Mouse (Mus musculus) hindbrain, postnatal 0 days (tissue): ENCODE measurements at regions not wholly inside any gene's neighbourhood (a gene's known extent, or its start where the extent isn't known, plus 50 kb on each side); places are given as distances from the start of the nearest gene placed in this dataset.

Source experiments
- ATAC-seq: fragments of 200-750 bp; cut with Nextera tagmentation; 2 replicates; pipeline ENCODE4 v1.8.0; 2017; ENCODE audit warnings: mild to moderate bottlenecking, moderate TSS enrichment, moderate library complexity
- DNase-seq: peaks from one replicate; pipeline ENCODE4 v3.0.0-alpha.2; 2015; ENCODE audit warnings: low spot score
- H3K27ac ChIP-seq: fragments of 300-500 bp; sonication (generic); 2 replicates; pipeline ENCODE4 v1.5.1; 2014; ENCODE audit warnings: mild to moderate bottlenecking
- H3K27me3 ChIP-seq: fragments of 300-500 bp; sonication (generic); 2 replicates; pipeline ENCODE4 v1.6.1; 2014; ENCODE audit warnings: low read length, mixed read lengths; ENCODE audit not compliant: insufficient read depth
- H3K36me3 ChIP-seq: fragments of 300-500 bp; sonication (generic); 2 replicates; pipeline ENCODE4 v1.6.1; 2014; ENCODE audit warnings: low read length, mixed read lengths; ENCODE audit not compliant: insufficient read depth
- H3K4me1 ChIP-seq: fragments of 300-500 bp; sonication (generic); 2 replicates; pipeline ENCODE4 v1.6.1; 2014; ENCODE audit warnings: antibody characterized with exemption, low read length, mixed read lengths; ENCODE audit not compliant: insufficient read depth
- H3K4me2 ChIP-seq: fragments of 300-500 bp; sonication (generic); 2 replicates; pipeline ENCODE4 v1.6.1; 2014; ENCODE audit warnings: low read depth, mild to moderate bottlenecking, low read length, moderate library complexity, mixed read lengths
- H3K4me3 ChIP-seq: fragments of 300-500 bp; sonication (generic); 2 replicates; pipeline ENCODE4 v1.5.1; 2014; ENCODE audit warnings: low read length
- H3K9ac ChIP-seq: fragments of 300-500 bp; sonication (generic); replicated peaks from 2 replicates; pipeline ENCODE4 v1.6.1; 2014; ENCODE audit warnings: mild to moderate bottlenecking, low read length, moderate library complexity, mixed read lengths
- H3K9me3 ChIP-seq: fragments of 300-500 bp; sonication (generic); 2 replicates; pipeline ENCODE4 v1.6.1; 2016; ENCODE audit warnings: low read length, mixed read lengths
- CTCF ChIP-seq: IDR thresholded peaks from 2 replicates; pipeline ENCODE4 v1.5.1; 2016; ENCODE audit warnings: antibody characterized with exemption, control low read depth, low read depth
- WGBS: fragments of 180-500 bp; shearing (Covaris S2); extraction: QIAGEN DNeasy Blood & Tissue Kit; methylation state at CpG from one replicate; pipeline ENCODE4 v1.1.7; 2014; 5-methylcytosine and 5-hydroxymethylcytosine counted together

GRCm38 (mm10) chr6:49633470-49634095 is 188.9 kb upstream of the Npy start:
- H3K4me2 ChIP-seq, result no peak overlapping the region
- H3K4me1 ChIP-seq, result no peaks in the 10 kb centered on the region
- no peak overlapping the region for H3K27ac ChIP-seq
- TF ChIP-seq CTCF, result no peak
- DNase-seq, result peak; percentile 63
- no peak overlapping the region for H3K9ac ChIP-seq
- peak; percentile 73 for ATAC-seq
- WGBS, result 26% methylated on average over 5 of the region's 5 CpGs
- H3K36me3 ChIP-seq, result no peaks in the 10 kb centered on the region
- no peaks in the 10 kb centered on the region for H3K27me3 ChIP-seq
- H3K4me3 ChIP-seq, result no peak overlapping the region
- no peaks in the 10 kb centered on the region for H3K9me3 ChIP-seq

DNA sequence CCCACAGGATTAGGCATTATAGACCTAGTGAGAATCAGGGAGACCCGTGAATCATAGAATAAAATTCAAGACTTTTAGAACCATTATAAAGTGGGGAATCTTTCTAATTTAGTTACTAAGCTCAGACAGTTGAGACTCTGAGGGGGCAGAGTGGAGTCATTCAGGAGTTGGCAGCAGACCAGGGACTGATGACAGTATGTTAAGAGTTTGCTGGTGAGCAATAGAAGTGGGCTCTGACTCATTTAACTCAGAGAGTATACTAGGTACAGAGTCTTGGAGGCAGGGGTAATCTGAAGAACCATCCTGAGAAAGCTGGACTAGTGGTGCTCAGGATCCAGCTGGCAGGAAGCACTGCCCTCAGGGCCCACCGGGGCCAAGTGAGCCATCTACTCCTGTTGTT is 184.9 kb upstream of the Npy start:
- ATAC-seq, result no peak
- Histone ChIP-seq H3K27me3 (no peaks in the 10 kb centered on the region), H3K9me3 (no peaks in the 10 kb centered on the region), H3K4me3 (no peak overlapping the region), H3K4me1 (no peaks in the 10 kb centered on the region), H3K9ac (no peak overlapping the region), H3K27ac (no peak overlapping the region), H3K36me3 (no peaks in the 10 kb centered on the region), H3K4me2 (no peak overlapping the region)
- 85% methylated on average over 2 of the region's 2 CpGs for WGBS
- TF ChIP-seq CTCF, result no peak
- DNase-seq, result no peak

GRCm38 (mm10) chr6:49641256-49641655 is 181.3 kb upstream of the Npy start:
- Histone ChIP-seq H3K9me3 (no peaks in the 10 kb centered on the region), H3K9ac (no peak overlapping the region), H3K36me3 (no peaks in the 10 kb centered on the region), H3K4me2 (no peak overlapping the region), H3K27me3 (no peaks in the 10 kb centered on the region), H3K4me3 (no peak overlapping the region), H3K27ac (no peak overlapping the region), H3K4me1 (no peaks in the 10 kb centered on the region)
- TF ChIP-seq CTCF, result no peak
- ATAC-seq, result no peak
- no peak for DNase-seq
- WGBS, result 80% methylated on average over 5 of the region's 5 CpGs

DNA sequence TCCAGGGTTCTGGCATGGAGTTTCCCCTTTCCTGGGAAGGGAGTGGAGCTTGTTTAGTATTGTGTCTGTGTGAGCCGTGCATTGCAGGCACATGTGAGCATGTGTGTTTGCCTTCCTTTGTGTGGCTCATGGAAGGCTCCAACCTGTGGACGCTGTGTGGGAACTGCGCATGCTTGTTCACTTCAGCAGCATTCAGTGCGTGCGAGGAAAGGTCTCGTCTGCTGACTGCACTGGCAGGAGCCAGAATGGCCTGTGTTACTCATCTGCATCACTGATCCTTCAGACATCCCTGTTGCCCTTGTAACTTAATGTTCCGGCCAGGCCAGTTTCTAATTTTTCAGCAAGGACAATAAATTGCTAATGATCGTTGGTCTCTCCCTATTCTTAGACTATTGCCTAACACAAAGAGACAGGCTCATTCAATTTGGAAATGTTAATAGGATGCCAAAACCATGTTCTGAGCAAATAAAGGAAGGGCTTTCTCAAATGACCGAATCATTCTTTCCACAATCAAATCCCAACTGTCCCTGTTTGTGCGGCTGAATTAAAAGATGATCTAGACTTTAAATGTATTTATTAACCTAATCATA is 167.9 kb upstream of the Npy start:
- H3K4me2 ChIP-seq, result no peak overlapping the region
- H3K4me1 ChIP-seq, result no peaks in the 10 kb centered on the region
- no peak for TF ChIP-seq CTCF
- no peaks in the 10 kb centered on the region for H3K9me3 ChIP-seq
- no peak overlapping the region for H3K27ac ChIP-seq
- no peak for ATAC-seq
- H3K9ac ChIP-seq, result no peak overlapping the region
- DNase-seq, result no peak
- H3K4me3 ChIP-seq, result no peak overlapping the region
- WGBS, result 70% methylated on average over 10 of the region's 10 CpGs
- H3K27me3 ChIP-seq, result no peaks in the 10 kb centered on the region
- no peaks in the 10 kb centered on the region for H3K36me3 ChIP-seq

GRCm38 (mm10) chr6:49655241-49655640 is 167.3 kb upstream of the Npy start:
- no peaks in the 10 kb centered on the region for H3K36me3 ChIP-seq
- DNase-seq (no peak), ATAC-seq (no peak)
- H3K4me2 ChIP-seq, result no peak overlapping the region
- H3K4me1 ChIP-seq, result no peaks in the 10 kb centered on the region
- no peaks in the 10 kb centered on the region for H3K27me3 ChIP-seq
- H3K4me3 ChIP-seq, result no peak overlapping the region
- TF ChIP-seq CTCF, result no peak
- WGBS, result 62% methylated on average over 5 of the region's 5 CpGs
- H3K27ac ChIP-seq, result no peak overlapping the region
- no peaks in the 10 kb centered on the region for H3K9me3 ChIP-seq
- no peak overlapping the region for H3K9ac ChIP-seq

GRCm38 (mm10) chr6:49656359-49657280 is 165.9 kb upstream of the Npy start:
- Histone ChIP-seq H3K9me3 (no peaks in the 10 kb centered on the region), H3K27me3 (no peaks in the 10 kb centered on the region), H3K36me3 (no peaks in the 10 kb centered on the region), H3K27ac (no peak overlapping the region), H3K4me2 (no peak overlapping the region), H3K4me1 (no peaks in the 10 kb centered on the region), H3K4me3 (no peak overlapping the region), H3K9ac (no peak overlapping the region)
- 75% methylated on average over 13 of the region's 13 CpGs for WGBS
- ATAC-seq (peak; percentile 58; the same call in 1 of the 2 replicates), DNase-seq (no peak)
- 0 out of 2 replicates have a peak, but pooled peaks have one; percentile 11 for TF ChIP-seq CTCF
